Comparison of ENCODE assay signal across 7 mouse cellular contexts in the genomic region with DNA sequence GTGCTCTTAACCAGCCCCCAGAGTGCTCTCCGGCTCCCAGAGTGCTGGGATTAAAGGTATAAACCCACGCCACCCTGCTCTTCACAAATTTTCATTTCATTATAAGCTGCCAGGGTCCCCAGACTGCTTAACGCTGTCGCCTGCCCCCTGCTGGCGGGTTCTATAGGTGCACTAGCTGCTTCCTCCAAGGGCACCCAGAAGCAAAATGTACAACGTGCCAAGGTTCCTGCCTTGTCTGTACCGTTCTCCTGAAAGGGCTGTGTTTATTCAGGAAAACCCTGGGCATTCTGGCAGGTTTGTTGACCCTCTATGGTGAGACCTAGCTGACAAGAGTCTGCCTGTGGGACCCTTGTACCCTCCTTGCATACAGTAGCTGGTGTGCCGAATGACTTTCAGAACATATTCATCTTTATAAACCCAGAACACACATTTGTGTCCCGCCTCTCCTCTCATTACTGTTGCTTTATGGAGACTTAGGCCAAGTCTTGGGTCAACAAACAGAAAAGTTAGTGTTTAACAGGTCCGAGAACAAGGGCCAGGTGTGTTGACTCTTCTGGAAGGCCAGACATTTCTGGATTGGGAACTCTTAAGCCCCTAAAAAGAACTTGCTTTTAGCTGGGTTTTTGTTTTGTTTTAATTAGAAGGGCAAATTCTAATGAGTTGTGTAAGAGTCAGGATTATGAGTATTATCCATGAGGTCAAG. TPM values are rescaled to one million over a fixed set of nuclear protein-coding genes. Genes with fewer than 3 reads are reported as not detected.
DNase-seq lines count a peak whose midpoint lies in the region; ATAC-seq and TF ChIP-seq lines count a peak whose summit lies in the region.

No protein-coding gene starts in this region.

- no peak for TF ChIP-seq POLR2A in embryonic fibroblast, embryonic 13.5 days (IDR thresholded peaks at IDR 0.05; ENCODE audit: low read depth, low read length)

- DNase-seq in neural tube, embryonic 10.5 days (ENCODE audit: extremely low spot score, low spot score) = peak; percentile 68
- peak; percentile 89 for DNase-seq in adrenal gland, postnatal 14 days
- DNase-seq in kidney, postnatal 0 days (ENCODE audit: low spot score) = peak; percentile 75
- peak; percentile 35 to 49 for DNase-seq in spleen, postnatal 14 days (ENCODE audit: low spot score in 2 of 2)

- 53% methylated on average over 10 of the region's 10 CpGs for WGBS in neural tube, embryonic 15.5 days
- WGBS in kidney, postnatal 0 days = 34% methylated on average over 10 of the region's 10 CpGs
- WGBS in lung, embryonic 15.5 days = 27% methylated on average over 10 of the region's 10 CpGs

- TF ChIP-seq CTCF in embryonic fibroblast, embryonic 13.5 days (IDR thresholded peaks at IDR 0.05; ENCODE audit: borderline replicate concordance, insufficient read depth, low read length) = peak; percentile 30; the same call in 1 of the 2 replicates
- TF ChIP-seq CTCF in kidney, postnatal 0 days (IDR thresholded peaks at IDR 0.05; ENCODE audit: low read depth) = peak; percentile 78

- no peak overlapping the region for H3K4me2 ChIP-seq in neural tube, embryonic 15.5 days
- H3K4me2 ChIP-seq in kidney, postnatal 0 days (ENCODE audit: low read length) = no peak overlapping the region
- no peak overlapping the region for H3K4me2 ChIP-seq in lung, embryonic 15.5 days

- no peaks in the 10 kb centered on the region for H3K36me3 ChIP-seq in neural tube, embryonic 15.5 days
- peaks cover 18% of the 10 kb centered on the region; the same call in 1 of the 2 replicates for H3K36me3 ChIP-seq in kidney, postnatal 0 days (ENCODE audit: insufficient read depth, low read length)
- H3K36me3 ChIP-seq in lung, embryonic 15.5 days = no peaks in the 10 kb centered on the region

- H3K27ac ChIP-seq in neural tube, embryonic 15.5 days (replicated peaks) = no peak overlapping the region
- no peak overlapping the region for H3K27ac ChIP-seq in embryonic fibroblast, embryonic 13.5 days (ENCODE audit: insufficient read depth, low read length)
- peak overlapping the region; percentile 67 for H3K27ac ChIP-seq in kidney, postnatal 0 days
- peak overlapping the region; percentile 58 for H3K27ac ChIP-seq in lung, embryonic 15.5 days

- no peaks in the 10 kb centered on the region for H3K9me3 ChIP-seq in neural tube, embryonic 15.5 days (replicated peaks)
- no peaks in the 10 kb centered on the region for H3K9me3 ChIP-seq in kidney, postnatal 0 days (replicated peaks; ENCODE audit: low read length)
- no peaks in the 10 kb centered on the region for H3K9me3 ChIP-seq in lung, embryonic 15.5 days

- no peak overlapping the region for H3K4me3 ChIP-seq in neural tube, embryonic 15.5 days (replicated peaks)
- no peak overlapping the region for H3K4me3 ChIP-seq in embryonic fibroblast, embryonic 13.5 days (ENCODE audit: insufficient read depth, low read length)
- H3K4me3 ChIP-seq in kidney, postnatal 0 days (replicated peaks; ENCODE audit: low read depth, low read length) = no peak overlapping the region
- no peak overlapping the region for H3K4me3 ChIP-seq in lung, embryonic 15.5 days

- no peaks in the 10 kb centered on the region for H3K4me1 ChIP-seq in neural tube, embryonic 15.5 days
- peaks cover 6% of the 10 kb centered on the region; the same call in 1 of the 2 replicates for H3K4me1 ChIP-seq in embryonic fibroblast, embryonic 13.5 days (ENCODE audit: control insufficient read depth, insufficient read depth, low read length)
- H3K4me1 ChIP-seq in kidney, postnatal 0 days (replicated peaks; ENCODE audit: insufficient read depth, low read length) = peaks cover 23% of the 10 kb centered on the region; the same call in 1 of the 2 replicates
- H3K4me1 ChIP-seq in lung, embryonic 15.5 days = peaks cover 12% of the 10 kb centered on the region

- no peak overlapping the region for H3K9ac ChIP-seq in neural tube, embryonic 15.5 days (replicated peaks)
- no peak overlapping the region for H3K9ac ChIP-seq in kidney, postnatal 0 days (ENCODE audit: low read depth, low read length)
- no peak overlapping the region for H3K9ac ChIP-seq in lung, embryonic 15.5 days

- H3K27me3 ChIP-seq in neural tube, embryonic 15.5 days (replicated peaks) = no peaks in the 10 kb centered on the region
- H3K27me3 ChIP-seq in kidney, postnatal 0 days (ENCODE audit: insufficient read depth, low read length) = no peaks in the 10 kb centered on the region
- no peaks in the 10 kb centered on the region for H3K27me3 ChIP-seq in lung, embryonic 15.5 days

- no peak for ATAC-seq in neural tube, embryonic 15.5 days (ENCODE audit: low FRiP score)
- no peak for ATAC-seq in kidney, postnatal 0 days (replicated peaks; ENCODE audit: low FRiP score, low read depth)
- peak; percentile 60 for ATAC-seq in lung, embryonic 15.5 days (ENCODE audit: borderline replicate concordance, extremely low read depth, low FRiP score, low TSS enrichment)

RNA-seq across cellular contexts. Expression of a gene that starts 32.8 kb away (rescaled TPM):
- 2.5 and 6.8 TPM in 2 replicates for polyA plus RNA-seq in neural tube, embryonic 15.5 days (2015; fragmentation: Nextera tagmentation; extraction: Ambion mirVana)
- 9.4 and 15.2 TPM in 2 replicates for total RNA-seq in adrenal gland, postnatal 14 days (2021)
- 1.5 TPM in 2 replicates for polyA plus RNA-seq in embryonic fibroblast, embryonic 13.5 days (2011; ENCODE audit: insufficient read length, low read depth, missing spikeins)
- 14.8 and 16.9 TPM in 2 replicates for polyA plus RNA-seq in kidney, postnatal 0 days (2015; fragmentation: Nextera tagmentation; extraction: Ambion mirVana)
- 50.8 and 56.7 TPM in 2 replicates for polyA plus RNA-seq in lung, embryonic 15.5 days (2015; fragmentation: Nextera tagmentation; extraction: Ambion mirVana)

Comparison
In these comparisons a context has a peak if more than half of its experiments do, and no peak if none do; other contexts are left out.
1. H3K27ac ChIP-seq: peak in kidney, postnatal 0 days (single experiment) and lung, embryonic 15.5 days (single experiment); none in neural tube, embryonic 15.5 days (single experiment) and embryonic fibroblast, embryonic 13.5 days (single experiment).
2. Peak in every context shown above with its lines, with median percentiles within 50 percentile points of each other: DNase-seq.